Mouse (Mus musculus) T-helper 2 cell (primary cell): ENCODE results near the gene Ripor3.

Experiments used
- in situ Hi-C: fragments of 300-600 bp; cut with MboI, MseI; formaldehyde crosslinking; loops from one replicate; pipeline ENCODE4 v1.15.1; 2025; ENCODE audit warnings: high pct_unique_total_duplicates

Ripor3 gene

GRCm38 (mm10) chr2:168031842-168032241 is 21.4 kb upstream of the Ripor3 start:
- in situ Hi-C loops = loop anchor here (10.0 kb wide), 1 partner anchor 1827 kb away; no protein-coding TSS in a partner anchor

DNA sequence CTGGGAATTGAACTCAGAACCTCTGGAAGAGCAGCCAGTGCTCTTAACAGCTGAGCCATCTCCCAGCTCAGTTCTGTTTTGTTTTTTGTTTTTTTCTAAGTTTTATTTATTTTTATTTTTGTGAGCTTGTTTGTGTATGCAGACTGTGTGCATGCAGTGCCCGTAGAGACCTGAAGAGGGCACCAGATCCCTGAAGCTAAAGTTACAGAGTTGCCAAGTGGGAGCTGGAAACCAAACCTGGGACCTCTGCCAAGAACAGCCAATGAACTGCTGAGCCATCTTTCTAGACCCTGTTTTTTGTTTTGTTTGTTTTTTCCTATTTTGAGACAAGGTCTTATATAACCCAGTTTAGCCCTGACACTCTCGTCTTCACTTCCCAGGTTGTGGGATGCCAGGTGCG is 18.0 kb upstream of the Ripor3 start:
- in situ Hi-C loops = no loop called here

DNA sequence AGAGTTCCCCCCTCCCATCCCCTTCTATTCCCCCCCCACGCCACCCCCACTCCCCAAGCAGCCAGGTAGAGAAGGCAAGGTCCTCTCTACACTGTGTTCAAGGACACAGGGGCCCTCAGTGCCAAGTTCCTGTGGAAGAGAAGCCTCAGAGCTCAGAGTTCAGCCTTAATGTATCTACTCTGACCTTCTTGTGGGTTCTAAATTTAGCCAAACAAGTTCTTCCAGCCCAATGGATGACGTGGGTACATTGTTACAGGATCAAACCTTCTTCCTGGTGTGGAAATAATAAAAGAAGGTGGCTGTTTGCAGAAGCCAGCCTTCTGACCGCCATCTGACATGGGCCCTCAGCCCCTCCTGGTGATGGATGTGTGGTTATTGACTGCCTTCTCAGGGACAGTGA is 16.0 kb upstream of the Ripor3 start:
- in situ Hi-C loops = no loop called here

GRCm38 (mm10) chr2:168025882-168026281 is 15.5 kb upstream of the Ripor3 start:
- in situ Hi-C loops = no loop called here

GRCm38 (mm10) chr2:168025174-168025573 is 14.8 kb upstream of the Ripor3 start:
- in situ Hi-C loops = no loop called here

GRCm38 (mm10) chr2:168023763-168024402 is 13.5 kb upstream of the Ripor3 start:
- in situ Hi-C loops = no loop called here

DNA sequence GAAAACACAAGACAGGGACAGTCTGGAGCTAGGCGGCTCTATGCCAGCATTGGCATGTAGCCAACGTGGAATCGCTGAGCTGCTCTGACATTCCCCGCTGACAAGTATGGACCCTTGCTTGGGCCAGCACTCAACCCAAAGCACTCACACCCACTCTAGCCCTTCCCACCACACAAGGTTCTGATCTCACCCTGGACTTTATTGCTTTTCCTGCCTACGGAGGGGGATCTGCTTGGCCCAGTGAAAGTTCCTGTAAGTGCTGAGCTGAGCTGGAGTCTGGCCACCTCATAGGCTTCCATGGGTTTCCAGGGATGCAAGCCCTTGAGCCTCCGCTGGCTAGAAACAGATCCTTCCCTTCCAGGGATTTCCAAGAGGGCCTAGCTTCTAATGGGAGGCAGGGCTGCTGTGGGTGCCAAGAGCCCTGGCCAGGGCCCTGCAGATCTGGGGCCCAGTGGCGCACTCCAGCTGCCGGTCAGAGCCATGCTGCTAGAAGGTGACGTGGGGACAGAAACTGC is 8.8 kb upstream of the Ripor3 start:
- in situ Hi-C loops = no loop called here

- in situ Hi-C loops = no loop called here
Measured at GRCm38 (mm10) chr2:168016951-168017391, 6.6 kb upstream of the Ripor3 start.

- in situ Hi-C loops = no loop called here
Measured at GRCm38 (mm10) chr2:168010893-168011292, 475 bp upstream of the Ripor3 start.

DNA sequence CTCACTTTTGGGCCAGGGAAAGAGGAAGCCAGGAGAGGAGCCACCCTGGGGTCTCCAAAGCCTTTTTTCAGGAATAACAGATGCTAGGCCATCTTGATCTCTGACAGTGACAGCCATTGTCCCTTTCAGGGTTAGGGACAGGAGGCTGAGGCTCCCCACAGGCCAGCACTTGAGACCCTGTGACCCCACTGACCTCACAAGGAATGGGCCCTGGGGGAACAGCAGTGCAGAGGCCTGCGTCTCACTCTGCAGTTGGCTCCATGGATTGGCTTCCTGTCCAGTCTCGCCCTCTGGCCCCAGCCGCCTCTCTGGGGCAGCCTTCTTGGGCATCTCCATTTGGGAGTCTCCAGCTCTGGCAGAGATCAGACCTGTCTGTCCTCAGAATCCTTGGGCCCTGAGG is 2.3 kb downstream of the Ripor3 start:
- in situ Hi-C loops = loop anchor here (5.0 kb wide), 1 partner anchor 106 kb away; no protein-coding TSS in a partner anchor

GRCm38 (mm10) chr2:168006489-168006888 is 3.9 kb downstream of the Ripor3 start:
- in situ Hi-C loops = loop anchor here (5.0 kb wide), 1 partner anchor 104 kb away; no protein-coding TSS in a partner anchor

DNA sequence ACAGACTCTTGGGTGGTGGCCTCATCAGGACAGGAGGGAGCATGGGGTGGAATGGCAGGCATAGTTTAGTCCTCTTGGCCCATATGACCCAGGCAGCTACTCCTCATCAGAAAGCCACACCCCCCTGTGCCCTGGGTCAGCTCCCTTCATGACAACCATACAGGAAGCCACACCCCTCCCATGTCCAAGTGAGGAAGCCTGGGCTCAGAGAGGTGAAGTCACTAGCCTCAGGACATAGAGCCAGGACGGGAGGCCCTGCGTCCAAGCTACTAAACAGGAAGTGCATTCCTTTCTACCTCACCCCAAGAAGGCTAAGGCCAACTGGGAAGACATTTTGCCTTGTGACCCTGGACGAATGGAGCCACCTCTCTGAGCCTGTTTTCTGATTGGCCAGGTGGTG is 4.8 kb downstream of the Ripor3 start:
- in situ Hi-C loops = loop anchor here (5.0 kb wide), 1 partner anchor 103 kb away; no protein-coding TSS in a partner anchor

- in situ Hi-C loops = loop anchor here (5.0 kb wide), 1 partner anchor 103 kb away; no protein-coding TSS in a partner anchor
Measured at GRCm38 (mm10) chr2:168005005-168005404, 5.4 kb downstream of the Ripor3 start.

GRCm38 (mm10) chr2:168004369-168004768 is 6.0 kb downstream of the Ripor3 start:
- in situ Hi-C loops = no loop called here

DNA sequence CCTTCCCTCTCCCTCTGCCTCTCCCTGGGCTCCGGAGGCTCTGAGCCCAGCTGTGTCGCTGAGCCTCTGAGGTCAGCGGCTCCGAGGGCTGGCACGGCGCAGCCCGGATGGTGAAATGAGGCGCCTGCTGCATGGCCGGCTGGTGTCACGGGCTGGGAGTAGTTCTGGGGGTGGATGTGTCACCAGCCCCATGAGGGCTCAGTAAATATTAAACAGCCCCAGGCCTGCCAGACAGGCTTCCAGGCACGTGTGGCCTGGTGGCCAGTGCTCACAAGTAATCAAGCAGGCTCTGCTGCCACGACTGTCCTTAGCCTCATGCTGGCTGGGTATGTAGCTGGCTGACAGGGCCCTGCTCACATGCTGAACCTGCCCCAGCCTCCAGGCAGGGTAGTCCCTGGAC is 7.0 kb downstream of the Ripor3 start:
- in situ Hi-C loops = no loop called here

- in situ Hi-C loops = no loop called here
Measured at GRCm38 (mm10) chr2:168002884-168003283, 7.5 kb downstream of the Ripor3 start.

- in situ Hi-C loops = no loop called here
Measured at GRCm38 (mm10) chr2:168002188-168002587, 8.2 kb downstream of the Ripor3 start.

- in situ Hi-C loops = no loop called here
Measured at GRCm38 (mm10) chr2:167999145-167999743, 11.2 kb downstream of the Ripor3 start.

- in situ Hi-C loops = no loop called here
Measured at GRCm38 (mm10) chr2:167997562-167997961, 12.9 kb downstream of the Ripor3 start.

DNA sequence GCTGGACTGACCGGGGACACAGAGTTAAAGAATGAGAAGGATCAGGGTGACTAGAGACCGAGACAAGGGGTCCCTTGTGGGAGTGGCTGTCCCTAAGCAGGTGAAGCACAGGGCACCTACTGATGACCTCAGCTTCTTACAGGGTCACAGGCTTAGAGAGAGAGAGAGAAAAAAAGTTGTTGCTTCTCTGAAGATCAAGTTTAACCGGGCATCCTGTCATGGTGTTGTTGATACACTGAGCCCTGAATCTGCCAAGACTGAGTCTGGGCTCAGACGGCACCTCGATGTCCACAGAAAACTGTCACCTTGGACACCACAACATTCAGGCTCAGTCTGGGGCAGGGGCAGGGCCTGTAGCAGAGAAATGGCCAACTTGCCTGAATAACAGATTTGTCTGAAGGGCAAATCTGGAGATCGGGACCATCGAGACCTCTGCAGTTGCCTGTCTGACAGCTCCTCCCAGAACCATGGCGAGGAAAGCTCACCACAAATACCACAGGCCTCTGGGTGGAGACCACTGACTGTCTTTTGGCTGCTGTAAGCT is 13.7 kb downstream of the Ripor3 start:
- in situ Hi-C loops = no loop called here

GRCm38 (mm10) chr2:167995870-167996635 is 14.4 kb downstream of the Ripor3 start:
- in situ Hi-C loops = no loop called here

- in situ Hi-C loops = no loop called here
Measured at GRCm38 (mm10) chr2:167993260-167993659, 17.2 kb downstream of the Ripor3 start.
